Mouse (Mus musculus) C2C12 (cell line): ENCODE data around the gene Myo1b. TPM values are rescaled to one million over a fixed set of nuclear protein-coding genes. Genes with fewer than 3 reads are reported as not detected.

ENCODE experiments used
- H3K27me3 ChIP-seq: one replicate; pipeline ENCODE4 v1.6.1; 2011; ENCODE audit not compliant: control insufficient read depth, insufficient read depth, insufficient read length
- H3K36me3 ChIP-seq: one replicate; pipeline ENCODE4 v1.6.1; 2011; ENCODE audit not compliant: control insufficient read depth, insufficient read depth
- H3K4me3 ChIP-seq: one replicate; pipeline ENCODE4 v1.5.1; 2011; ENCODE audit warnings: mild to moderate bottlenecking, control low read depth; ENCODE audit not compliant: poor library complexity, insufficient read depth, severe bottlenecking
- H3K79me2 ChIP-seq: one replicate; pipeline ENCODE4 v1.6.1; 2011; ENCODE audit not compliant: control insufficient read depth, insufficient read depth
- H3K79me3 ChIP-seq: one replicate; pipeline ENCODE4 v1.6.1; 2011; ENCODE audit warnings: low read depth, control low read depth
- H3ac ChIP-seq: one replicate; pipeline ENCODE3; 2011; ENCODE audit warnings: low read depth; ENCODE audit not compliant: control insufficient read depth, insufficient read length
- CEBPB ChIP-seq: IDR thresholded peaks from one replicate; pipeline ENCODE4 v1.6.1; 2011; ENCODE audit warnings: low read depth, mild to moderate bottlenecking, control low read depth, moderate library complexity
- CTCF ChIP-seq: IDR thresholded peaks from one replicate; pipeline ENCODE4 v1.5.1; 2011; ENCODE audit not compliant: control insufficient read depth, insufficient read depth, insufficient read length
- FOSL1 ChIP-seq: IDR thresholded peaks from one replicate; pipeline ENCODE4 v1.8.0; 2011; ENCODE audit warnings: mild to moderate bottlenecking, low read length; ENCODE audit not compliant: poor library complexity, insufficient read depth, severe bottlenecking
- MAX ChIP-seq: IDR thresholded peaks from one replicate; pipeline ENCODE4 v1.6.1; 2011; ENCODE audit warnings: mild to moderate bottlenecking, control low read depth
- MYOD1 ChIP-seq: IDR thresholded peaks from one replicate; pipeline ENCODE4 v1.6.1; 2011; ENCODE audit warnings: low read depth; ENCODE audit not compliant: control insufficient read depth, insufficient read length
- MYOG ChIP-seq: IDR thresholded peaks from one replicate; pipeline ENCODE4 v1.6.1; 2011; ENCODE audit not compliant: control insufficient read depth, insufficient read length; ENCODE audit errors: extremely low read depth
- USF1 ChIP-seq: IDR thresholded peaks from one replicate; pipeline ENCODE4 v1.6.1; 2011; ENCODE audit warnings: low read depth, mild to moderate bottlenecking, control low read depth, moderate library complexity
- polyA plus RNA-seq: library from polyadenylated mRNA; unstranded; fragments of >200 nt; fragmentation: generic; extraction: Trizol; gene quantifications from one replicate; pipeline ENCODE4 v1.2.1, GENCODE M21; 2012; ENCODE audit warnings: missing spikeins

The Myo1b gene
- polyA plus RNA-seq, 1 experiment, result 2.9 TPM

- Histone ChIP-seq H3K79me2 (no peaks in the 10 kb centered on the region), H3K36me3 (no peaks in the 10 kb centered on the region), H3K79me3 (no peaks in the 10 kb centered on the region), H3K27me3 (no peaks in the 10 kb centered on the region), H3K4me3 (no peak overlapping the region), H3ac (no peak overlapping the region)
- TF ChIP-seq MYOG (no peak), MYOD1 (no peak), MAX (no peak), CEBPB (no peak), USF1 (no peak), CTCF (no peak), FOSL1 (no peak)
Measured at GRCm38 (mm10) chr1:51855541-51856244, 60.2 kb downstream of the Myo1b start.

DNA sequence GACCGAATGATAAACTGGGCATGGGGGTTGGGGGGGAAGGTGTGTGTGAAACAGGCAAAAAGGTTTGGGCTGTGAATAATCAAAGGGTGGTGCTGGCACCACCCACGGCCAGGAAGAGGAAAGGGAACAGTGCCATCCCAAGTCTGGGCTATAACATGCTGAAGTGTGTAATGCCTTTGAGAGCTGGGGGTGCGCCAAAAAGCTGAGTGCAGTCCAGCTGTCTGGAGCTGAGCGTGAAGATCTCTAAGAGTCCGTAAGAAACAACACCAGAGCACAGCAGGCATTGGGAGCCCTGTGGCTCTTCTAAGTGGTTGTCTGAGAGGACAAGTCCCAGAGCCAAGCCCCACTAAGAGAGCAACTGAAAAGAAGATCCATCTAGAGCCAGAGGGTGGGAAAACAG, 63.6 kb downstream of the Myo1b start:
- H3K79me3 ChIP-seq, result no peaks in the 10 kb centered on the region
- H3K4me3 ChIP-seq, result no peak overlapping the region
- H3ac ChIP-seq, result no peak overlapping the region
- no peaks in the 10 kb centered on the region for H3K27me3 ChIP-seq
- H3K79me2 ChIP-seq, result no peaks in the 10 kb centered on the region
- TF ChIP-seq USF1 (no peak), CTCF (no peak), MYOG (no peak), MYOD1 (no peak), MAX (no peak), FOSL1 (no peak), CEBPB (no peak)
- no peaks in the 10 kb centered on the region for H3K36me3 ChIP-seq

- no peaks in the 10 kb centered on the region for H3K27me3 ChIP-seq
- H3K4me3 ChIP-seq, result no peak overlapping the region
- no peak overlapping the region for H3ac ChIP-seq
- no peaks in the 10 kb centered on the region for H3K79me2 ChIP-seq
- no peak for TF ChIP-seq MYOG
- H3K79me3 ChIP-seq, result no peaks in the 10 kb centered on the region
- no peaks in the 10 kb centered on the region for H3K36me3 ChIP-seq
Measured at GRCm38 (mm10) chr1:51849570-51850211, 66.2 kb downstream of the Myo1b start.

- no peak for TF ChIP-seq USF1
- TF ChIP-seq MYOD1, result no peak
- TF ChIP-seq CTCF, result no peak
- TF ChIP-seq MYOG, result no peak
- no peak for TF ChIP-seq MAX
- TF ChIP-seq FOSL1, result no peak
- no peak for TF ChIP-seq CEBPB
- no peak overlapping the region for H3ac ChIP-seq
- no peaks in the 10 kb centered on the region for H3K79me2 ChIP-seq
- H3K27me3 ChIP-seq, result no peaks in the 10 kb centered on the region
- H3K4me3 ChIP-seq, result no peak overlapping the region
- no peaks in the 10 kb centered on the region for H3K79me3 ChIP-seq
- no peaks in the 10 kb centered on the region for H3K36me3 ChIP-seq
Measured at GRCm38 (mm10) chr1:51845264-51846036, 70.4 kb downstream of the Myo1b start.

DNA sequence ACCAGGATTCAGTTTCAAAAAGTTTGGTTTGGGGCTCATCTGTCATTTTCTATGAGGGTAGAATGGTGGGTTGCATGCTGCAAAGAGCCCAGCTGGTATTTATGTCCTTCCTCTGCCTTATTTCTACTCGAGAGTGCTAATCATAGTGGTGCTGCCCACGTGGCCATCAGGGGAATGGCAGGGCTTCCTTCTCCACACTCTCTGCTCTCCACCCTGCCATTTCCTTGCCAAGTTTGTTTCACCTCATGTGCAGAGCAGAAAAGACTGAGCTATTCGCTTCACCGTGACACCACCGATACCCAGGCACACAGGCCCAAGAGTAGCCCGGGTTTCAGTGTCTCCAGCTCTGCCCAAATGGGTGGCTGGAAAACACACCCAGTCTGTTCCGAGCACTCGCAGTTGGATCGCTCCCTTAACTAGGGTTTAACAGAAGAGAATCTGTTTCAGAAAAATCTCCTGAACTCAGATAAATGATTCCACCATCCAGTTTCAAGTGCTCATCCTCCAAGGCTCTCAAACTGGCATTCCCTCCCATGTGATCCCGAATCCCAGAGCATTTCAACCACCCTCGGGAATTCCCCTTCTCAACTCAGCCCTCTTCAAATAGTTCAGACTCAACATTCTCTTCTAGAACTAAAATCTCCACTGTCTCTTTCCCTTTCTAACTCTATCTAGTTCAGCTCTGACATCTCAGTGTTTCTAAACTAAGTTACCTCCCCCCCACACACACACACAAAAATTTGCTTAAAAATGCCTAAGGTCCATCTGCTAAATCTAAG, 77.8 kb downstream of the Myo1b start:
- Histone ChIP-seq H3K36me3 (no peaks in the 10 kb centered on the region), H3K4me3 (no peak overlapping the region), H3K27me3 (no peaks in the 10 kb centered on the region), H3ac (no peak overlapping the region), H3K79me3 (no peaks in the 10 kb centered on the region), H3K79me2 (no peaks in the 10 kb centered on the region)
- TF ChIP-seq CTCF (no peak), USF1 (no peak), CEBPB (no peak), MYOD1 (no peak), MAX (no peak), FOSL1 (no peak), MYOG (no peak)
